Mouse (Mus musculus) intestine, embryonic 14.5 days (tissue): ENCODE results near the gene Map2k5. TPM values are rescaled to one million over a fixed set of nuclear protein-coding genes. Genes with fewer than 3 reads are reported as not detected.

Experiments
- ATAC-seq: fragments of 200-750 bp; cut with Nextera tagmentation; replicated peaks from 2 replicates; pipeline ENCODE4 v1.8.0; 2017; ENCODE audit warnings: low read depth, moderate number of reproducible peaks, moderate TSS enrichment, moderate library complexity; ENCODE audit not compliant: low FRiP score, low TSS enrichment
- DNase-seq: peaks from one replicate; pipeline ENCODE4 v3.0.0-alpha.2; 2018; ENCODE audit warnings: low spot score
- H3K27ac ChIP-seq: fragments of 300-500 bp; sonication (generic); 2 replicates; pipeline ENCODE4 v1.5.1; 2014; ENCODE audit warnings: low read depth, mild to moderate bottlenecking, control low read depth
- H3K27me3 ChIP-seq: fragments of 300-500 bp; sonication (generic); replicated peaks from 2 replicates; pipeline ENCODE4 v1.6.1; 2014; ENCODE audit warnings: low read length, control low read depth; ENCODE audit not compliant: control insufficient read depth, insufficient read depth
- H3K36me3 ChIP-seq: fragments of 300-500 bp; sonication (generic); 2 replicates; pipeline ENCODE4 v1.6.1; 2014; ENCODE audit warnings: low read length, control low read depth; ENCODE audit not compliant: control insufficient read depth, insufficient read depth
- H3K4me1 ChIP-seq: fragments of 300-500 bp; sonication (generic); replicated peaks from 2 replicates; pipeline ENCODE4 v1.6.1; 2014; ENCODE audit warnings: low read length, control low read depth, mixed read lengths; ENCODE audit not compliant: control insufficient read depth, insufficient read depth
- H3K4me2 ChIP-seq: fragments of 300-500 bp; sonication (generic); 2 replicates; pipeline ENCODE4 v1.6.1; 2014; ENCODE audit warnings: low read length
- H3K4me3 ChIP-seq: fragments of 300-500 bp; sonication (generic); 2 replicates; pipeline ENCODE4 v1.5.1; 2014; ENCODE audit warnings: low read depth, low read length, control low read depth, mixed read lengths
- H3K9ac ChIP-seq: fragments of 300-500 bp; sonication (generic); 2 replicates; pipeline ENCODE4 v1.6.1; 2014; ENCODE audit warnings: mild to moderate bottlenecking, low read length
- H3K9me3 ChIP-seq: fragments of 300-500 bp; sonication (generic); 2 replicates; pipeline ENCODE4 v1.6.1; 2016; ENCODE audit warnings: low read length, control low read depth; ENCODE audit not compliant: control insufficient read depth
- WGBS: fragments of 180-500 bp; shearing (Covaris S2); extraction: QIAGEN DNeasy Blood & Tissue Kit; methylation state at CpG from one replicate; pipeline ENCODE4 v1.1.7; 2014; 5-methylcytosine and 5-hydroxymethylcytosine counted together
- polyA plus RNA-seq: library from polyadenylated mRNA; unstranded; fragments of >200 nt; fragmentation: Nextera tagmentation; extraction: Ambion mirVana; gene quantifications from 2 replicates; pipeline ENCODE4 v1.2.1, GENCODE M21; 2014

Gene Map2k5
- polyA plus RNA-seq, 1 experiment from 2014 or later = 31.2 TPM

DNA sequence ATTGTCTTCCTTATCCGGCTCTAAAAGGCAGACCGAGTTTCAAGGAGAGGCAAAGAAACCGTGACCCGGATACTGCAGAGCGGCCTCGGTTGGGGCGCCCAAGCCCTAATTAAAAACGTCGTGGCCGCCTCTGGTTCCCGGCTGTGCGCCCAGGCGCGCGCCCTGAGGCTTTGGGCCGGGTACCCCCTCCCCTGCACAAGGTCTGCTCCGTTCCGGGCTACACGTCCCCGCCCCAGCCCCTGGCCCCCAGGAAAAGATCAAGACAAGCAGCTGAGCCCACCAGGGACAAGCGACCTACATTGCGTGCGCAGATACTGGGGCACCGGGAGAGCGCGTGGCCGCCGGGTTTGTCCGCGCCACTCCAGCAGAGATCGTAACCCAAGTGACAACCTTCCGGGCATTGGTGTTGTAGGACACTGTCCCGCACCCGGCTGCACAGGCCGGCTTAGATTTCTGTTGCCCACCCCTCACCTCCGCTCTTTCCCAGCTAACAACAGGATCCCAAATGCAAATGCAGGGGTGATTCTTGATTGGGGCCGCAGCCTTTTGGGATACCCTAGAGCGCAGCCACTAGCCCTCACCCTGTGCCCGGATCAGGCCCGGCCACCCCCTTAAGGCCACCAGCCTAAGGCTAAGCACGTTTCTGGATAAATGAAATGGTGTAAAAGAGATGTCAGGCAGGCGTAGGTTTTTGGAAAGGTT is 235.2 kb downstream of the Map2k5 start:
- Histone ChIP-seq H3K36me3 (no peaks in the 10 kb centered on the region), H3K4me2 (no peak overlapping the region), H3K4me1 (peaks cover 26% of the 10 kb centered on the region), H3K27ac (no peak overlapping the region), H3K9ac (no peak overlapping the region), H3K9me3 (no peaks in the 10 kb centered on the region), H3K27me3 (peaks cover 100% of the 10 kb centered on the region), H3K4me3 (no peak overlapping the region)
- ATAC-seq (no peak), DNase-seq (peak; percentile 60)
- WGBS = under 1% methylated on average over 42 of the region's 42 CpGs

DNA sequence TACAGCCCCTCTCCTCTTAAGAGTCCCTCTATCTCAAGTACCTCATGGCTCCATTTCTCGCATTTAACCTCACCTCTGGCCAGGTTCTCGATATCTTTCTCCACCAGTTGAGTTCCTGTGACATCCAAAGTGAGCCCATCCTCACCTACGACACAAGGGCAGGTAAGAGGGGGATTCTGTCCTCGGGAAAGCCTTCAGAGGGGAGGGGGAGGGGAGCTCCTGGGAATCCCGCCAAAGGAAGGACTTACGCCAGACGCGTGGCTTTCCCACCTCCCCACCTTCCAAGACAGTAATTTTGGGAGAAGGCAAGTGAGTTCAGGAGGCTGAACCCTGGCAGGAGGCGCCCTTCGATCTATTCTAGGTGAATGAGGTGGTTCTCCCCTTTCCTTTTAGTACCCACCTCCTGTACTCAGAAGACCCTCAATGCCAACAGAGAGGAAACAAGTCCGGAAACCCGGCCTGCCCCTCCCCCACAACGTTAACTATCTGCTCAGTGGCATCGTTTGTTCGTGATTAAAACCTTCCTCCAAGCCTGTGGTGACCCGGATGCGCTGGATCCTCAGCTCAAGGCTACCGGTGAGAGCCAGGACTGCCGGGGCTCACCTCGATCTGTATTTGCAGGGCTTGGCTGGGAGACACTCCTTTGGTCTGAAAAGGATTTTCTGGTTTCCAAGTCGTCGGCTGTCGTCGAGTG is 235.9 kb downstream of the Map2k5 start:
- ATAC-seq = no peak
- no peak overlapping the region for H3K4me3 ChIP-seq
- no peak overlapping the region for H3K9ac ChIP-seq
- 1% methylated on average over 24 of the region's 24 CpGs for WGBS
- H3K9me3 ChIP-seq = no peaks in the 10 kb centered on the region
- peaks cover 25% of the 10 kb centered on the region for H3K4me1 ChIP-seq
- no peak overlapping the region for H3K27ac ChIP-seq
- no peak overlapping the region for H3K4me2 ChIP-seq
- H3K36me3 ChIP-seq = no peaks in the 10 kb centered on the region
- DNase-seq = peak; percentile 66
- H3K27me3 ChIP-seq = peaks cover 100% of the 10 kb centered on the region

DNA sequence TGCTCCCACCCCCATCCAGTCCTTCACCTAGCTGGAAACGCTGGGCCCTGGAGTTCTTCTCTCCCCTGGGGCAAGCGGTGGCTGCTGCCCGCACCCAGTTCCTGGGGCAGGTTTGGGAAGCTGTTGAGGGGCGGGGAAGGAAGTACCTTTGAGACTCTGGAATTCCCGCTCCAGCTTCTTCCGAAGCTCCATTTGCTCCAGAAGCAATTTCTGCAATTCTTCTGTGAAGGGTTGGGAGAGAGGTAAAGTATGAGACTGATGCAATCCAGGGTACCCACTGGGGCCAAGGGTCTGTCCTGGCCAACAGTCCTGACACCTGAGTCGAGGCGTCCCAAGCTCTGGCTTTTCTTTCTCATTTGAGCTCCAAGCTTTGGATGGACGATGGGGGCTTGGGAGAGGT is 237.5 kb downstream of the Map2k5 start:
- H3K27ac ChIP-seq = no peak overlapping the region
- no peaks in the 10 kb centered on the region for H3K36me3 ChIP-seq
- H3K9ac ChIP-seq = no peak overlapping the region
- under 1% methylated on average over 9 of the region's 9 CpGs for WGBS
- no peaks in the 10 kb centered on the region for H3K9me3 ChIP-seq
- H3K4me2 ChIP-seq = no peak overlapping the region
- peaks cover 99% of the 10 kb centered on the region for H3K27me3 ChIP-seq
- no peak overlapping the region for H3K4me3 ChIP-seq
- peaks cover 13% of the 10 kb centered on the region for H3K4me1 ChIP-seq
- no peak for ATAC-seq
- DNase-seq = no peak

DNA sequence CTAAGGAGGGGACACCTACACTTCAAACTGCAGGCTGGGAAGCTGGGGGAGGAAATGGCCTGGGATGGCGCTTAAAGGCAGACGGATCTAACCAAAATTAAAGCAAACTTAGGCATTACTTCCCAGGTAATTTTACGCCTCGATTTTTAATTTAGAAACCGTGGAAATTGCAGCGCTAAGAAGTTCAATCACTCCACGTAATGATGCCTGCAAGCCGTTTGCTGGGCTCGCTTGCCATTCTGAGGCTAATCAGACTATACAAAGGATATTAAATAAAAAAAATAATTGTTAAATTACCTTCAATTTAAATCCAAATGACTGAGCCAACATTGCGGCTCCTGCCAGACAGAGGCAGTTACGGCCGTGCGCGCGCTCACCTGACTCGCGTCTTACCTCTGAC is 238.0 kb downstream of the Map2k5 start:
- no peaks in the 10 kb centered on the region for H3K36me3 ChIP-seq
- peaks cover 99% of the 10 kb centered on the region for H3K27me3 ChIP-seq
- DNase-seq (no peak), ATAC-seq (no peak)
- no peaks in the 10 kb centered on the region for H3K9me3 ChIP-seq
- H3K4me3 ChIP-seq = no peak overlapping the region
- no peak overlapping the region for H3K4me2 ChIP-seq
- H3K9ac ChIP-seq = no peak overlapping the region
- peaks cover 10% of the 10 kb centered on the region for H3K4me1 ChIP-seq
- no peak overlapping the region for H3K27ac ChIP-seq
- 3% methylated on average over 17 of the region's 17 CpGs for WGBS

DNA sequence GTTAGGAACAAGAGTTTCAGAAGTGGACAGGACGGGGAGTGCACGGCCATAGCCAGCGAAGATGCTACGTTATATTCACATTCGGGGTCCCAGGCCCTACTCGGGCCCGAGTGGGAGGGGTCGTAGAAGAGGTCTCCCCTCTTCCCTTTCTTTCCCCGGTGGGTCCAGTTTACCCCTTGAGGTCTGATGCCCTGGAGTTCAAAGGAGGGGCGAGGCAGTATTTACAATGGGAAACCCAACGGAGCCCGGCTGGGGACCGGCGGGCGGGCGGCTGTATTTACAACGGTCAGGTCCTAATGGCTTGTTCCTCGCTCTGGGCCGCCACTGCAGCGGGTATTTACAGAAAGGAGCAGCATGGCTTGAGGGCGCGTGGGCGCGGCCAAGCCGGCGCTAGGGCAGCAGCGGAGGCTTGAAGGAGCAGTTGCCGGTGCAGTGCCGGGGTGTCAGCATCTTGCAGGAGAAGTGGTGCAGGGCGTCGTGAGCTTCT is 239.2 kb downstream of the Map2k5 start:
- peak overlapping the region; percentile 26 for H3K4me2 ChIP-seq
- H3K4me3 ChIP-seq = peak overlapping the region; percentile 14; the same call in 1 of the 2 replicates
- H3K9ac ChIP-seq = no peak overlapping the region
- H3K9me3 ChIP-seq = no peaks in the 10 kb centered on the region
- H3K27ac ChIP-seq = no peak overlapping the region
- peaks cover 99% of the 10 kb centered on the region for H3K27me3 ChIP-seq
- ATAC-seq (no peak), DNase-seq (peak; percentile 70)
- WGBS = under 1% methylated on average over 31 of the region's 31 CpGs
- no peaks in the 10 kb centered on the region for H3K36me3 ChIP-seq
- H3K4me1 ChIP-seq = peaks cover 9% of the 10 kb centered on the region

DNA sequence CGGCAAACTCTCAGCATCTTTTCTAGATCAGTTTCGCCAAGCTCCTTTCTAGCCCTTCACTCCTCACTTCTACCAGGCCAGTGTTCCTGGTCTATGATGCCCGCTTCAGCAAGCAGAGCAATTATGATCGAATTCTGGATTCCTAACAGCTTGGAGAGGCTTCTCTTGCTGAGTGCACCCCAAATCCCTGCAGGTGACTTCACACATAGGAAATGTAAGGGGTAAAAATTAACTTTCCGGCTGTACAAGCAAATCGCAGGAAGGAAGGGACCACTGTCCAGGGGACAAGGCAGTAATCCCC is 240.1 kb downstream of the Map2k5 start:
- Histone ChIP-seq H3K27ac (no peak overlapping the region), H3K9me3 (no peaks in the 10 kb centered on the region), H3K36me3 (no peaks in the 10 kb centered on the region), H3K27me3 (peaks cover 92% of the 10 kb centered on the region), H3K9ac (no peak overlapping the region), H3K4me3 (no peak overlapping the region), H3K4me2 (no peak overlapping the region), H3K4me1 (peaks cover 9% of the 10 kb centered on the region)
- WGBS = 4% methylated on average over 6 of the region's 6 CpGs
- ATAC-seq (no peak), DNase-seq (peak; percentile 66)

DNA sequence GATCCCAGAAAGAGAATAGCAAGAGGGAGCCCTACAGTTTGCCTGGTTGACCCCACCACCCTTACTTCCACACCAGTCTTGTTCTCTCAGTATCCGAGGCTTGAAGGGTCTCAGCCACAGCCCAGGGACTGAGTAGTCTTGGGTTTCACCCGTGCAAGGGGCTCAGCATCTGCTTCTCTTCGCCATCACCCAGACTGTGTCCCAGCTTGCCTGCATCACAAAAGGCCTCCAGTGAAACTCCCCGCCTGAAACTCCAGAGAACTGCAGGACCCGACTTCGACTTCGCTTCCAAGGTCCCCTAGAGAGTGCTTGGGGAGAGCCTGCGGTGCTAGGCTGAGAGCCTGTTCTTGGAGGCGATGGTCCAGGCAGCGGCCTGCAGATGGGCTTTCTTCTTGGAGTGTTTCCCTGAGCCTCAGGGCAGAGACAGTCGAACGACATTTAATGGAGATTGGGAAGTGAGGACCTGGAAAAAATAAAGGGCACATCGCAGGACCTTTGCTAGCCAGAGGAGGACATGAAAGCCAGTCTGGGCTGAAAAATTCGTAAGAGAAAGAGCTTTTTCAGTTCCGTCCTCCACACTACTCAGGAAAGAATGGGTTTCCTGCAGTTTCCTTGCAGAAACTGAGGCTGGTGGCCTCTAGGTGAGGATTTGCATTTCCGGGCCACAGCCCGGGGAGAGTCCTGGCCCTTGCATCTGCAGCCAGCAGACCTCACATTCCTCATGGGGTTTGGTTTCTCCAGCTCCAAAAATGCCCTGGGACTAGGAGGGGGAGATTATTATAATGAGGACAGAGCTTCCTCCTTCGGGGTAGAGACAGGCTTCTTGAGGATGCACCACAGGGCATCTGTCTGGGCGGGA is 240.7 kb downstream of the Map2k5 start:
- H3K9me3 ChIP-seq = no peaks in the 10 kb centered on the region
- WGBS = 6% methylated on average over 19 of the region's 19 CpGs
- H3K4me2 ChIP-seq = no peak overlapping the region
- H3K4me1 ChIP-seq = peaks cover 5% of the 10 kb centered on the region
- H3K36me3 ChIP-seq = no peaks in the 10 kb centered on the region
- DNase-seq (peak; percentile 63), ATAC-seq (no peak)
- no peak overlapping the region for H3K9ac ChIP-seq
- H3K27me3 ChIP-seq = peaks cover 86% of the 10 kb centered on the region
- H3K4me3 ChIP-seq = no peak overlapping the region
- H3K27ac ChIP-seq = no peak overlapping the region

DNA sequence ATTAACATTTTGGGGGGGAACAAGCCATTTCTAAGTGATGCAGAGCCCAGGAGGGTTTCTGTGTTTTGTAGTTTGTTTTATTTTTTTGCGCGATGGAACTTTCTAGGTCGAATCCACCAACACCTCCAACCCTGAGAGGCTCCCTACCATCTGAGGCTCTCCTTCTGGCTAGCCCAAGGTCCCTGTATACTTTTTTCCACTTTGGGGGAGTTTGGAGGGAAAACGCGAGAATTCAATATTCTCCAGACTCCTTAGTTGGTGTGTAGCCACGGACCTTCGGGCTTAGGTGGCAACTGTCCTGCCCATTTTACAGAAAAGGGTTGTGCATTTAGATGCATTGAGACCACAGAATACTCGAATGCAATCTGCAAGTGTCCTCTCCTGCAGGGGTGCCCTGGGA is 241.5 kb downstream of the Map2k5 start:
- DNase-seq (no peak), ATAC-seq (no peak)
- no peaks in the 10 kb centered on the region for H3K36me3 ChIP-seq
- WGBS = 11% methylated on average over 8 of the region's 8 CpGs
- H3K27ac ChIP-seq = no peak overlapping the region
- no peak overlapping the region for H3K4me2 ChIP-seq
- H3K27me3 ChIP-seq = peaks cover 79% of the 10 kb centered on the region
- no peak overlapping the region for H3K4me3 ChIP-seq
- H3K4me1 ChIP-seq = peaks cover 7% of the 10 kb centered on the region
- no peaks in the 10 kb centered on the region for H3K9me3 ChIP-seq
- H3K9ac ChIP-seq = no peak overlapping the region
